Mouse (Mus musculus): ENCODE measurements around the gene B9d2. TPM values are rescaled to one million over a fixed set of nuclear protein-coding genes. Genes with fewer than 3 reads are reported as not detected.
A peak's percentile ranks its signal among the peaks of the same experiment; 100 is the strongest.

B9d2 gene
- polyA plus RNA-seq, 1 experiment from 2014 or later: 30.7 TPM

DNA sequence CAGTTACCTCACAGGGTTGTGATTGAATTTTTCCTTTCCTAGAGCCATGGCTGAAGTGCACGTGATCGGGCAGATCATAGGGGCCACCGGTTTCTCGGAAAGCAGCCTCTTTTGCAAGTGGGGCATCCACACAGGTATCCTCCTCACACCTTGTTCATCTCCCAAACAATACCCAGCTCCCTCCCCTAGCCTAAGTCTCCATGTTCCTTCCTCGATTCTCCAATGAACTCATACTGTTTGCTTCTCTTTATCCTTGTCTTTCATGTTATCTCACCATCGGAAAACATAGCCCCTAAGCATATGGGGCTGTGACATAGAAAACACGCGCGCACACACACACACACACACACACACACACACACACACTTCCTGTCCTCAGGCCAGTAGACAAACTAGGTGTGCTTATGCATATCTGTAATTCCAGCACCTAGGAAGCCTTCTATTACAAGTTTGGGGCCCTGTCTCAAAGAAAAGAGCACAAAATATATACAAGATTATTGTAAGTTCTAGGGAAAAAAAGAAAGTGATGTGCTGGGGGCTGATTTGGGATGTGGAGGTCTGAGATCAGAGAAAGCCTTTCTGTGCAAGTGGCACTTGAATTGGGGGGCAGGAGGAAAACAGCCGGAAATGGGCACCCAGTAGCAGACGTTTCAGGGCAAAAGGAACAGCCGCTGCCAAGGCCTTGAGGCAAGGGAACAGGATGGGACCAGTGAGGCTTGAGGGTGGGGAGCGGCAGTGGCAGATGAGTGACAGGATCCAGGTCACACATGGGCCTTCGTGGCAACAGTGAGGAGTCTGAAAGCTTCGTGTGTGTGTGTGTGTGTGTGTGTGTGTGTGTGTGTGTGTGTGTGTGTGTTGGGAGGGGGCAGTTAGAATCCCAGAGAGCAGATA lies 1.0 kb downstream of the B9d2 start:
- H3K4me2 ChIP-seq: peak overlapping the region; percentile 60
- H3K4me1 ChIP-seq (ENCODE audit: control insufficient read depth, insufficient read depth, low read length): peaks cover 7% of the 10 kb centered on the region
- H3K9ac ChIP-seq (ENCODE audit: low read length): no peak overlapping the region
- H3K9me3 ChIP-seq (ENCODE audit: control insufficient read depth, low read length): no peaks in the 10 kb centered on the region
- H3K27ac ChIP-seq (ENCODE audit: low read depth, low read length): no peak overlapping the region
- WGBS: 59% methylated on average over 15 of the region's 15 CpGs
- H3K4me3 ChIP-seq (ENCODE audit: low read depth, low read length): peak overlapping the region; percentile 49; the same call in 1 of the 2 replicates
- ATAC-seq (ENCODE audit: low FRiP score): no peak
- DNase-seq (ENCODE audit: low spot score, missing footprints): peak; percentile 70
- peaks cover 9% of the 10 kb centered on the region for H3K27me3 ChIP-seq (ENCODE audit: control insufficient read depth, insufficient read depth, low read length)
- no peaks in the 10 kb centered on the region for H3K36me3 ChIP-seq (ENCODE audit: control insufficient read depth, insufficient read depth, low read length)

DNA sequence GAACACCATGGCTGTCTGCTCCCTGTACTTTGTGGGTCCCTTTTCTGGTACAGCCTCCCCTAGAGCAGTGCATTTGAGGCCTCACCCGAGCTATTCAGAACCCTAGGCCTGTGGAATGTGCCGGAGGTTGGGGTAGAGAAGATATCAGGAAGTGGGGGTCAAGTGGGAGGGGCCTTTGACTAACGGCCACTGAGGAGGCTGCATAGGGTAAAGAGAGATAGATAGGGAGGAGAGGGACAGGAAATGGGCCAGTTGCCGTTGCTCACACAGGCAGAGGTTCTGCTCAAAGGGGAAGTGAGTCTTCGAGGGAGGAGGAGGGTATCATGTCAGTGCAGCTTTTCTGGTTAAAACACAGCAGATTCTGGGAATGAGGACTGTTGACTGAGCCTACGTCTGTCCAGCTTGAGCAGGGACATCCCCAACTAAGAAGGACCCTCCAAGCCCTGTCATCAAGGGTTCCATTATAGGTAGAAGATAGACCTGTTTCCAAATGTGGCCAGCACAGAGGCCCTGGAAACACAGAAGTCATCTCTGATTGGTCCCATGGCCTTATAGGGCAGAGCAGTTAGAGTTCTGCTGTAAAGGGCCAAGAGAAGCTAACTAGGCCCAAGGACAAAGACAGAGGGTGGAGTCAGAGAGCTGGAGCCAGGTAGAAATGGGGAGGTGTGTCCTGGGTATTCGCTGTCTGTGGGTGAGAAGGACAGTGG lies 3.0 kb downstream of the B9d2 start:
- no peak overlapping the region for H3K27ac ChIP-seq (ENCODE audit: low read depth, low read length)
- H3K4me2 ChIP-seq: no peak overlapping the region
- no peak for ATAC-seq (ENCODE audit: low FRiP score)
- H3K4me3 ChIP-seq (ENCODE audit: low read depth, low read length): no peak overlapping the region
- peaks cover 29% of the 10 kb centered on the region for H3K27me3 ChIP-seq (ENCODE audit: control insufficient read depth, insufficient read depth, low read length)
- whole genome bisulfite sequencing: 70% methylated on average over 7 of the region's 7 CpGs
- no peak for DNase-seq (ENCODE audit: low spot score, missing footprints)
- no peaks in the 10 kb centered on the region for H3K9me3 ChIP-seq (ENCODE audit: control insufficient read depth, low read length)
- no peaks in the 10 kb centered on the region for H3K36me3 ChIP-seq (ENCODE audit: control insufficient read depth, insufficient read depth, low read length)
- peaks cover 13% of the 10 kb centered on the region for H3K4me1 ChIP-seq (ENCODE audit: control insufficient read depth, insufficient read depth, low read length)
- no peak overlapping the region for H3K9ac ChIP-seq (ENCODE audit: low read length)

DNA sequence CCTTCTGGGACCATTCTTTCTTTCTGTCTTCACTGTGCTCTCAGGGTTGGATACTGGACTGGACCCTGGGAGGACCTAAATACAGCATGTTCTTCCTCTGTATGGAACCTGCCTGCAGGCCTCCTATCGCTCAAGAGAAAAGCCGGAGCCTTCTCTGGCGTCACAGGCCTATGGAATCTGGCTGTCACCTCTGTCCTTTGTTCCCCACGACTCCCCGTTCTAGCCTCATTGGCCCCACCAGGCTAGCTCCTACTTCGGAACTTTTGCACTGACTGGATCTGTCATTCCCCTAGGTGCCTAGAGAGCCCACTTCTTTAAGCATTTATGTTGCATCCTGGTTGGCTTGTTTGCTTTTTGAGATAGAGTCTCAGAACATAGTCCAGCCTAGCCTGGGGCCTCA lies 4.1 kb downstream of the B9d2 start:
- Histone ChIP-seq H3K36me3 (ENCODE audit: control insufficient read depth, insufficient read depth, low read length) (no peaks in the 10 kb centered on the region), H3K27me3 (ENCODE audit: control insufficient read depth, insufficient read depth, low read length) (peaks cover 40% of the 10 kb centered on the region), H3K9ac (ENCODE audit: low read length) (no peak overlapping the region), H3K9me3 (ENCODE audit: control insufficient read depth, low read length) (no peaks in the 10 kb centered on the region), H3K4me2 (no peak overlapping the region), H3K27ac (ENCODE audit: low read depth, low read length) (no peak overlapping the region), H3K4me3 (ENCODE audit: low read depth, low read length) (no peak overlapping the region), H3K4me1 (ENCODE audit: control insufficient read depth, insufficient read depth, low read length) (peaks cover 18% of the 10 kb centered on the region)
- no peak for ATAC-seq (ENCODE audit: low FRiP score)
- WGBS: 85% methylated on average over 6 of the region's 6 CpGs
- no peak for DNase-seq (ENCODE audit: low spot score, missing footprints)

DNA sequence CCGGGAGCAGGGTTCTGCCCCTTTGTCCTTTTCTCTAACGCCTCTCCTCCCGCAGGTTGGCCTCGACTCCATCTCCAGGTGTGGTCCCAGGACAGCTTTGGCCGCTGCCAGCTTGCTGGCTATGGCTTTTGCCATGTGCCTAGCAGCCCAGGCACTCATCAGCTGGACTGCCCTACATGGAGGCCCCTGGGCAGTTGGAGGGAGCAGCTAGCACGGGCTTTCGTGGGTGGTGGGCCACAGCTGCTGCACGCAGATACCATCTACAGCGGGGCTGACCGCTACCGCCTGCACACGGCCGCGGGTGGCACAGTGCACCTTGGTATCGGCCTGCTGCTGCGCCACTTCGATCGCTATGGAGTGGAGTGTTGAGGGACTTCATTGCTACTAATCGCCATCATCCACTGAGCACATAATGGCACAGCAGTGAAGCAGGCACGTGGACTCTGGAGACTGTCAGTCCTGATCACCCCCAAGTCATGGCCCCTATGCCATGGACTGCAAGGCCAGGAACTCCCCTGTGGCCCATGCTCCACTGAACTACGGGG lies 5.4 kb downstream of the B9d2 start:
- DNase-seq (ENCODE audit: low spot score, missing footprints): no peak
- WGBS: 70% methylated on average over 21 of the region's 21 CpGs
- Histone ChIP-seq H3K9me3 (ENCODE audit: control insufficient read depth, low read length) (no peaks in the 10 kb centered on the region), H3K4me1 (ENCODE audit: control insufficient read depth, insufficient read depth, low read length) (peaks cover 18% of the 10 kb centered on the region), H3K4me3 (ENCODE audit: low read depth, low read length) (no peak overlapping the region; the same call in 1 of the 2 replicates), H3K4me2 (no peak overlapping the region), H3K27ac (ENCODE audit: low read depth, low read length) (no peak overlapping the region), H3K9ac (ENCODE audit: low read length) (no peak overlapping the region), H3K27me3 (ENCODE audit: control insufficient read depth, insufficient read depth, low read length) (peaks cover 50% of the 10 kb centered on the region), H3K36me3 (ENCODE audit: control insufficient read depth, insufficient read depth, low read length) (no peaks in the 10 kb centered on the region)
- ATAC-seq (ENCODE audit: low FRiP score): 0 out of 2 replicates have a peak, but pooled peaks have one; percentile 15

DNA sequence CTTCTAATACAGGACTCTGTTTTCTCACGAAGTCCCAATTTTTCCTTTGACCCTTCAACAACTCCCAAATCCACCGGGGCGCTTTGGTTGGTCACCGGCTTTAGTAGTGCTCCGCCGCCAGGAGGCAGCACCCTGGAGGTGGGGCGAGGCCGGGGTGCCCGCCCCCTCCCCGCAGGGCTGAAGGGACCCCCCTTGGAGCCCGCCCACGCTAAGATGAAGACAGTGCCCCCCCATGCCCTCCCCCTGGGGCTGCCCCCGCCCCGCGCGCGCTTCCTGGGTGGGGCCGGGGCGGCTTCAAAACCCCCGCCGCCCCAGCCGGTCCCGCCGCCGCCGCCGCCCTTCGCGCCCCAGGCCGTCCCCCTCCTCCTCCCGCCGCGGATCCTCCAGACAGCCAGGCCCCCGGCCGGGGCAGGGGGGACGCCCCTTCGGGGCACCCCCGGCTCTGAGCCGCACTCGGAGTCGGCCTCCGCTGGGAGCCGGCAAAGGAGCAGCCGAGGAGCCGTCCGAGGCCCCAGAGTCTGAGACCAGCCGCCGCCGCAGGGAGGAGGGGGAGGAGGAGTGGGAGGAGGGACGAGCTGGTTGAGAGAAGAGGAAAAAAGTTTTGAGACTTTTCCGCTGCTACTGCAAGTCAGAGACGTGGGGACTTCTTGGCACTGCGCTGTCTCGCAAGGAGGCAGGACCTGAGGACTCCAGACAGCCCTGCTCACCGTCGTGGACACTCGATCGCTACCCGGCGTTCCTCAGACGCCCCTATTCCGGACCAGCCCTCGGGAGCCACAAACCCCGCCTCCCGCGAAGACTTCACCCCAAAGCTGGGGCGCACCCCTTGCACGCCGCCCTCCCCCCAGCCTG lies 6.3 kb downstream of the B9d2 start, which contains the start of gene Tgfb1:
Tgfb1 (plus strand) TSS at position 323 of the 852 bp plus-strand sequence.
- H3K4me1 ChIP-seq (ENCODE audit: control insufficient read depth, insufficient read depth, low read length): peaks cover 15% of the 10 kb centered on the region
- peak within 1 kb of the TSS; percentile 47 for H3K4me3 ChIP-seq (ENCODE audit: low read depth, low read length)
- peak within 1 kb of the TSS; percentile 59 for H3K9ac ChIP-seq (ENCODE audit: low read length)
- WGBS: 1% methylated on average over 46 of the region's 69 CpGs
- no peaks in the 10 kb centered on the region for H3K36me3 ChIP-seq (ENCODE audit: control insufficient read depth, insufficient read depth, low read length)
- H3K27me3 ChIP-seq (ENCODE audit: control insufficient read depth, insufficient read depth, low read length): peaks cover 50% of the 10 kb centered on the region
- peak; percentile 56 for ATAC-seq (ENCODE audit: low FRiP score)
- peak within 1 kb of the TSS; percentile 72 for H3K4me2 ChIP-seq
- no peaks in the 10 kb centered on the region for H3K9me3 ChIP-seq (ENCODE audit: control insufficient read depth, low read length)
- H3K27ac ChIP-seq (ENCODE audit: low read depth, low read length): no peak within 1 kb of the TSS
- DNase-seq (ENCODE audit: low spot score, missing footprints): peak; percentile 97

DNA sequence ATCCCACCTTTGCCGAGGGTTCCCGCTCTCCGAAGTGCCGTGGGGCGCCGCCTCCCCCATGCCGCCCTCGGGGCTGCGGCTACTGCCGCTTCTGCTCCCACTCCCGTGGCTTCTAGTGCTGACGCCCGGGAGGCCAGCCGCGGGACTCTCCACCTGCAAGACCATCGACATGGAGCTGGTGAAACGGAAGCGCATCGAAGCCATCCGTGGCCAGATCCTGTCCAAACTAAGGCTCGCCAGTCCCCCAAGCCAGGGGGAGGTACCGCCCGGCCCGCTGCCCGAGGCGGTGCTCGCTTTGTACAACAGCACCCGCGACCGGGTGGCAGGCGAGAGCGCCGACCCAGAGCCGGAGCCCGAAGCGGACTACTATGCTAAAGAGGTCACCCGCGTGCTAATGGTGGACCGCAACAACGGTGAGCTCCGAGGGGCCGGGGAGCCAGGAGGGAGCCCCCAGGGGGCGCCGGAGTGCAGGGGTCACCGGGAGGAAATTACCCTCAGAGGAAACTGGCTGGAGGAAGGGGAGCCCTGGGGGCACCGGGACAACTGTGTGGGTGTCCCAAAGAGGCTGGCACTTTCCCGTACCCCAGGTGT lies 7.3 kb downstream of the B9d2 start:
- under 1% methylated on average over 47 of the region's 47 CpGs for WGBS
- Histone ChIP-seq H3K4me1 (ENCODE audit: control insufficient read depth, insufficient read depth, low read length) (peaks cover 15% of the 10 kb centered on the region), H3K9ac (ENCODE audit: low read length) (peak overlapping the region; percentile 3), H3K27me3 (ENCODE audit: control insufficient read depth, insufficient read depth, low read length) (peaks cover 50% of the 10 kb centered on the region), H3K4me3 (ENCODE audit: low read depth, low read length) (peak overlapping the region; percentile 47), H3K4me2 (peak overlapping the region; percentile 72), H3K36me3 (ENCODE audit: control insufficient read depth, insufficient read depth, low read length) (no peaks in the 10 kb centered on the region), H3K9me3 (ENCODE audit: control insufficient read depth, low read length) (no peaks in the 10 kb centered on the region), H3K27ac (ENCODE audit: low read depth, low read length) (no peak overlapping the region)
- ATAC-seq (ENCODE audit: low FRiP score): 0 out of 2 replicates have a peak, but pooled peaks have one; percentile 8
- DNase-seq (ENCODE audit: low spot score, missing footprints): peak; percentile 88

DNA sequence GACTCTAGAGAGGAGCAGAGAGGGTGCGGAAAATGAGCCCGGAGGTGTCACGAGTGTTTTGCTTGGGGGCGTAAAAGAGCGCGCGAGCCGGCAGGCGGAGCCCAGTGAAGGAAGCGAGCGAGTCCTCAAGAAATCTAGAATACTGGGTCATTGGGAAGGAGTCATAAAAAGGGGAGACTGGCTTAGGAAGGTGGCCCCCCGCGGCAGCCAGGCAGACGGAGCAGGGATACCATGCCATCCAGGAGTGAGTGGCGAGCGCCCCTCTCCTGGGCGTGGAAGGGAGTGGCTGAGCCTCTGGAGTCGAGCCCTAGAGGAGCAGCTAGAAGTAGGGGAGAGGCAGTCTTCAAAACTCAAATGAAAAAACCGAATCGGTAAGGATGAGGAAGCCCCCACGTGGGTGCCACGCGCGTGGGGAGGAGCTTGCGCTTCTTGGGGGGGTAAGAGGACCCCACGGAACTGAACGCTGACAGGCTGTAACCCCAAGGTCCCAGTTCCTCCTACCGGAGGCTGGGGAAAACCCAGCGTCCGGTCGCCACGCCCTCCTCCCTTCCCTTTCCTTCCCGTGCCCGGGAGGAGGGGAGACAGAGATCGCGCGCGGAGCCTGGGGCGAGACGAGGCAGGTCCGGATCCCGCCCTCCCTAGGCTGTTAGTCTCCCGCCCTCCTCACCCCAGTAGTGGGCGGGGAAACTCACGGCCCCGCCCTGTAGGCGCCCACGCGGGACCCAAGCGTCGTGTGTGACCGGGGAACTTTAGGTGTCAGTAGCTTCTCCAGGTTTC lies 8.4 kb downstream of the B9d2 start:
- Histone ChIP-seq H3K9ac (ENCODE audit: low read length) (peak overlapping the region; percentile 30; the same call in 1 of the 2 replicates), H3K9me3 (ENCODE audit: control insufficient read depth, low read length) (no peaks in the 10 kb centered on the region), H3K4me2 (peak overlapping the region; percentile 72), H3K4me3 (ENCODE audit: low read depth, low read length) (peak overlapping the region; percentile 47), H3K27me3 (ENCODE audit: control insufficient read depth, insufficient read depth, low read length) (peaks cover 50% of the 10 kb centered on the region), H3K27ac (ENCODE audit: low read depth, low read length) (no peak overlapping the region), H3K4me1 (ENCODE audit: control insufficient read depth, insufficient read depth, low read length) (peaks cover 15% of the 10 kb centered on the region), H3K36me3 (ENCODE audit: control insufficient read depth, insufficient read depth, low read length) (no peaks in the 10 kb centered on the region)
- peak; percentile 48 for ATAC-seq (ENCODE audit: low FRiP score)
- DNase-seq (ENCODE audit: low spot score, missing footprints): peak; percentile 89
- WGBS: 2% methylated on average over 49 of the region's 52 CpGs
